Mouse (Mus musculus) ES-E14 (cell line): ENCODE data around the gene Cntnap2. TPM values are rescaled to one million over a fixed set of nuclear protein-coding genes. Genes with fewer than 3 reads are reported as not detected.

Source experiments
- DNase-seq: peaks from one replicate; pipeline ENCODE4 v3.0.0-alpha.2; 2013; ENCODE audit warnings: low read depth, low spot score
- H3K27ac ChIP-seq: 2 replicates; pipeline ENCODE4 v1.5.1; 2012; ENCODE audit warnings: low read depth, mild to moderate bottlenecking, low read length, moderate library complexity, mixed read lengths; ENCODE audit not compliant: poor library complexity, insufficient read depth, severe bottlenecking
- H3K36me3 ChIP-seq: 2 replicates; pipeline ENCODE4 v1.6.1; 2012; ENCODE audit warnings: mild to moderate bottlenecking, low read length, moderate library complexity, mixed read lengths; ENCODE audit not compliant: control insufficient read depth, poor library complexity, insufficient read depth, severe bottlenecking
- H3K4me1 ChIP-seq, 2 experiments: fragments of 150-350 bp in 1 of 2; sonication (generic) in 1 of 2; 2 replicates each; pipeline ENCODE4 v1.6.1; 2012; ENCODE audit warnings: low read length in 2 of 2, mild to moderate bottlenecking in 1 of 2, mixed read lengths in 1 of 2; ENCODE audit not compliant: control insufficient read depth in 2 of 2, insufficient read depth in 2 of 2, poor library complexity in 1 of 2
- H3K4me3 ChIP-seq, 2 experiments: fragments of 150-350 bp in 1 of 2; sonication (generic) in 1 of 2; 2 replicates each; pipeline ENCODE4 v1.5.1; 2012; ENCODE audit warnings: low read length in 2 of 2, low read depth in 1 of 2, mild to moderate bottlenecking in 1 of 2, mixed read lengths in 1 of 2; ENCODE audit not compliant: insufficient read depth in 1 of 2, poor library complexity in 1 of 2, severe bottlenecking in 1 of 2
- H3K9ac ChIP-seq: 2 replicates; pipeline ENCODE4 v1.6.1; 2012; ENCODE audit warnings: low read depth, mild to moderate bottlenecking, low read length, mixed read lengths; ENCODE audit not compliant: poor library complexity, insufficient read depth, severe bottlenecking
- H3K9me3 ChIP-seq: fragments of 150-350 bp; sonication (generic); 2 replicates; pipeline ENCODE4 v1.6.1; 2012; ENCODE audit warnings: low read depth, mild to moderate bottlenecking, low read length; ENCODE audit not compliant: control insufficient read depth, insufficient read depth
- CHD2 ChIP-seq: IDR thresholded peaks from 2 replicates; pipeline ENCODE4 v1.6.1; 2014; ENCODE audit warnings: mild to moderate bottlenecking, low read depth, low read length, inconsistent platforms
- HCFC1 ChIP-seq: IDR thresholded peaks from 2 replicates; pipeline ENCODE4 v1.6.1; 2012; ENCODE audit warnings: low read length, inconsistent platforms, borderline replicate concordance; ENCODE audit not compliant: insufficient read depth
- MAFK ChIP-seq: IDR thresholded peaks from 2 replicates; pipeline ENCODE4 v1.6.1; 2014; ENCODE audit warnings: mild to moderate bottlenecking, low read depth, low read length, inconsistent platforms; ENCODE audit not compliant: insufficient read depth
- ZC3H11A ChIP-seq: IDR thresholded peaks from 2 replicates; pipeline ENCODE4 v1.6.1; 2012; ENCODE audit warnings: low read depth, mild to moderate bottlenecking, inconsistent platforms, low read length, borderline replicate concordance
- ZNF384 ChIP-seq: IDR thresholded peaks from 2 replicates; pipeline ENCODE4 v1.6.1; 2012; ENCODE audit warnings: low read depth, low read length, inconsistent platforms
- in situ Hi-C, 2 experiments: fragments of 600-800 bp; cut with MboI; formaldehyde crosslinking; loops; one replicate each; pipeline ENCODE4 v1.15.1; 2025; ENCODE audit warnings: low sequenced_read_pairs in 2 of 2, inconsistent platforms in 1 of 2; ENCODE audit not compliant: unreplicated experiment in 2 of 2
- total RNA-seq: library from RNA; depleted of rRNA; stranded (reverse); fragments of 300-350 nt; gene quantifications from 2 replicates; pipeline ENCODE4 v1.2.3, GENCODE M21; 2012

Gene Cntnap2
- total RNA-seq, 1 experiment: 7.9 TPM

DNA sequence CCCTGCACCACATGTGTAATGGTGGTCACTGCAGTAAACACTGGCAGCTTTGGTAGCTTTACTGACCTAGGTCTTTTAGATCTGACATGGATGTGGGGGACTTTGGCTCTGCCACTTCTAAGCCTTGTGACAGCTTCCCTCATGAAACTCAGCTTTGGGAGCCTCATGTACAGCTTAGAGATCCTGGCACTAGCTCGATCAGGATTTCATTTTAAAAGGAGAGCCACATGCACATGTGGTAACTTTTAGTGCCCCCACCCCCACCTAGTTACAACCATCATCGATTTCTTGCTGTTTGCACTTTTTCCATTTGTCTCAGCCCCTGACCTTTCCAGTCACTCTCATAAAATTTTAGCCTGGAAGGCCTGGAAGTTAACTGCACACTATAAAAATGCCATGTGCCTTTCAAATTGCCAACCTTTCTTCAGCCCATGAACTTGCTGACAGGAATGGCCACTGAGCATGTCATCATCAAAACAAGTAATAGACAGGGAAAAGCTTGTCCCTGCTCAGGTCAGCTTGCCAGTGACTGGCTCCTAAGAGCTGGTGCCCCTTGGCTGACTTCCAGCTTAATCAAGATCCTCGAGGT, 2197.9 kb downstream of the Cntnap2 start:
- H3K4me3 ChIP-seq: no peak overlapping the region
- no peak for DNase-seq
- TF ChIP-seq CHD2: no peak
- no peak for TF ChIP-seq ZC3H11A
- no peak for TF ChIP-seq HCFC1
- TF ChIP-seq ZNF384: no peak
- TF ChIP-seq MAFK: no peak
- no peak overlapping the region for H3K9ac ChIP-seq
- no peaks in the 10 kb centered on the region for H3K36me3 ChIP-seq
- no peaks in the 10 kb centered on the region for H3K9me3 ChIP-seq
- peaks cover 4 to 5% of the 10 kb centered on the region in 2 experiments; a peak in 3 of 4 replicates for H3K4me1 ChIP-seq
- in situ Hi-C loops: no loop called here
- H3K27ac ChIP-seq: no peak overlapping the region

DNA sequence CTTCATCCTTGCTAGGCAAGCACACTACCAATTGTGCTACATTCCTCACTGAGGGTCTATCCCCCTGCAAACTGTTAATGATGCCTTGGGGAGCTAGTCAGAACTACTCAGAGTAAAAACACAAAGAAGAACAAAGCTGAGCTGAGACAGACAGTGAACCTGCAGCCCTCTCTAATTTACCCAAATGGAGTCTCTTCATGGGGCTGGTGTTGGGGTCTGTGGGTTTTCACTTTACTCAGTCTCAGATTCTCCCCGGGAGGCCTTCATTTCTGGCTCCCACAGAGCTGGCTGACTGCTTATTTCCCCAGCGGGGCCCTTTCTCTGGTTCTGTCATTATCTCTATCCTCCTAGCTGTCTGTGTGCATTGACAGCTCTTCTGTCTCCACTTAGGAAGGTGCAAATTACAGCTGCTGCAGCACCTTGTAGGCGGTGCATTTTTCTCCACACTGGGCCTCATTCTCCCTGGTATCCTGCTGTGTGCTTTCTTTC, 2200.5 kb downstream of the Cntnap2 start:
- in situ Hi-C loops: no loop called here
- TF ChIP-seq ZNF384 (no peak), MAFK (no peak), HCFC1 (no peak), CHD2 (no peak), ZC3H11A (no peak)
- H3K36me3 ChIP-seq: no peaks in the 10 kb centered on the region
- H3K4me1 ChIP-seq: peaks cover 4 to 5% of the 10 kb centered on the region in 2 experiments; a peak in 3 of 4 replicates
- no peak overlapping the region for H3K27ac ChIP-seq
- no peak for DNase-seq
- H3K9me3 ChIP-seq: no peaks in the 10 kb centered on the region
- H3K4me3 ChIP-seq: no peak overlapping the region
- no peak overlapping the region for H3K9ac ChIP-seq

DNA sequence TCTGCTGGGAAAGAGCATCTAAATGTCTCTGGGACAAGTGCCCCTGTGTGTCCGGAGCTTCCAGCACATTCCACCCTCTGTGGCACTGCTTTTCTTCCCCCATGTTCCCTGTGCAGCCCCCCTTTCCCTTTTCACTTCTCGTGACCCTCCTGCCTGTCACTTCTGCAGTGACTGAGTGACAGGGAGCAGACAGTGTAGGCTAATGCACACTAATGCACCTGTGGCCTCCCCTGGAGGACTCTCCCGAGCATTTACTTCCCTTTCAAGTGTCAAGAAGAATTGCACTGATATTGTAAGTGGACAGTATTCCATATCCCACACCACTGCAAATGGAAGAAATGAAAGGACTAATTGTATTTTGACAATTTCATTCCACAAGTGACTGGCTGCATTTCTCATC, 2208.1 kb downstream of the Cntnap2 start:
- TF ChIP-seq CHD2 (no peak), MAFK (no peak), HCFC1 (no peak), ZNF384 (no peak), ZC3H11A (no peak)
- H3K4me1 ChIP-seq: 0 out of 4 replicates have a peak, but pooled peaks cover 0 to 2% of the 10 kb centered on the region in 2 experiments
- H3K27ac ChIP-seq: no peak overlapping the region
- DNase-seq: no peak
- H3K4me3 ChIP-seq: no peak overlapping the region
- in situ Hi-C loops: no loop called here
- H3K9me3 ChIP-seq: no peaks in the 10 kb centered on the region
- H3K9ac ChIP-seq: no peak overlapping the region
- no peaks in the 10 kb centered on the region for H3K36me3 ChIP-seq

DNA sequence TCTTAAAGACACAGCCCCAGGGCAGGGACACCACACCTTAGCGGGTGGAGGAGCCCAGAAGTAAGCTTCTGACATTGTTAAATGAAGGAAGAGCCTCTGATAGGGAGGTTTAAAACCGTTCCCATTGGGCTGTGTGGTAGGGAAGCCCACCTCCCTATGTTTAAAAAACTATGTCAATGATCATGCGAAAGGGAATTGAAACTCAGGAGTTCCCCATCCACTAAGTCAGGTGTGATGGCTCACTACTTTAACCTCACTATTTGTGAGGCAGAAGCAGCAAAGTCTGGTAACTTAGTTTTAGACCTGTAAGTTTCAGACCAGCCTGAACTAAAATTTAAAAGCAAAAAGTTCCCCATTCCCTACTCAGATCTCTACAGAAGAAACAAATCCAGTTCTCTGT, 2210.3 kb downstream of the Cntnap2 start:
- in situ Hi-C loops: no loop called here
- no peak for TF ChIP-seq MAFK
- TF ChIP-seq ZNF384: no peak
- TF ChIP-seq CHD2: no peak
- TF ChIP-seq HCFC1: no peak
- no peak for TF ChIP-seq ZC3H11A
- 0 out of 4 replicates have a peak, but pooled peaks cover 0 to 3% of the 10 kb centered on the region in 2 experiments for H3K4me1 ChIP-seq
- H3K4me3 ChIP-seq: no peak overlapping the region
- H3K9ac ChIP-seq: no peak overlapping the region
- no peak for DNase-seq
- no peaks in the 10 kb centered on the region for H3K36me3 ChIP-seq
- H3K27ac ChIP-seq: no peak overlapping the region
- H3K9me3 ChIP-seq: no peaks in the 10 kb centered on the region

DNA sequence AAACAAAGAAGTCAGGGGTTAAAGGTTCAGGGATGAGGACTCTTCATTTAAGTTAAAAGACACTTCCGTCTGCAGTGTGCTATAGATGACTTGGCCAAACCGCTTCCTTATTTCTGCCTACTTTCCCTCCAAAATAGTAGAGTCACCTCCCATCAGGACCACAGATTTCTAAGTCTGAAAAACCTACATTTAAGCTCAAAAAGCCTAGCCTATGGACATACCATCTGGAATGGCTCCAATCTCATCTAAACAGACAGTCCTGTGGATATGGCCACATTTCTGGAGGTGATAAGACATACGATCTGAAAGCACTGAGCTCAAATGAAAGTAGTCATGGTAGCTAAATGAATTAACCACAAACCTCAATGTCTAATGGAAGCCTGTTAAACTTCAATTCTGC, 2212.4 kb downstream of the Cntnap2 start:
- 0 out of 4 replicates have a peak, but pooled peaks cover 0 to 3% of the 10 kb centered on the region in 2 experiments for H3K4me1 ChIP-seq

More for the DNA sequence above, 2212.4 kb downstream of the Cntnap2 start:
- no peak overlapping the region for H3K9ac ChIP-seq
- no peaks in the 10 kb centered on the region for H3K9me3 ChIP-seq
- no peak for DNase-seq
- H3K27ac ChIP-seq: no peak overlapping the region
- TF ChIP-seq ZC3H11A (no peak), MAFK (no peak), ZNF384 (no peak), CHD2 (no peak), HCFC1 (no peak)
- H3K36me3 ChIP-seq: no peaks in the 10 kb centered on the region
- H3K4me3 ChIP-seq: no peak overlapping the region
- in situ Hi-C loops: no loop called here
